Mouse (Mus musculus) heart, embryonic 15.5 days (tissue): ENCODE measurements around the gene Slc2a13. TPM values are rescaled to one million over a fixed set of nuclear protein-coding genes. Genes with fewer than 3 reads are reported as not detected.

Experiments used
- ATAC-seq: fragments of 200-750 bp; cut with Nextera tagmentation; replicated peaks from 2 replicates; pipeline ENCODE4 v1.8.0; 2017; ENCODE audit warnings: low read depth, moderate TSS enrichment; ENCODE audit not compliant: insufficient number of reproducible peaks, insufficient read depth, low FRiP score
- H3K27ac ChIP-seq: fragments of 300-500 bp; sonication (generic); 2 replicates; pipeline ENCODE4 v1.5.1; 2015; ENCODE audit warnings: mild to moderate bottlenecking, inconsistent platforms
- H3K27me3 ChIP-seq: fragments of 300-500 bp; sonication (generic); 2 replicates; pipeline ENCODE4 v1.6.1; 2015; ENCODE audit warnings: inconsistent platforms
- H3K36me3 ChIP-seq: fragments of 300-500 bp; sonication (generic); 2 replicates; pipeline ENCODE4 v1.6.1; 2015; ENCODE audit warnings: mild to moderate bottlenecking, inconsistent platforms
- H3K4me1 ChIP-seq: fragments of 300-500 bp; sonication (generic); replicated peaks from 2 replicates; pipeline ENCODE4 v1.6.1; 2015; ENCODE audit warnings: inconsistent platforms
- H3K4me2 ChIP-seq: fragments of 300-500 bp; sonication (generic); 2 replicates; pipeline ENCODE4 v1.6.1; 2015; ENCODE audit warnings: inconsistent platforms, mild to moderate bottlenecking, moderate library complexity
- H3K4me3 ChIP-seq: fragments of 300-500 bp; sonication (generic); 2 replicates; pipeline ENCODE4 v1.5.1; 2015; ENCODE audit warnings: mild to moderate bottlenecking, inconsistent platforms
- H3K9ac ChIP-seq: fragments of 300-500 bp; sonication (generic); 2 replicates; pipeline ENCODE4 v1.6.1; 2015; ENCODE audit warnings: mild to moderate bottlenecking, inconsistent platforms
- H3K9me3 ChIP-seq: fragments of 300-500 bp; sonication (generic); replicated peaks from 2 replicates; pipeline ENCODE4 v1.6.1; 2016; ENCODE audit warnings: inconsistent platforms
- WGBS: fragments of 180-500 bp; shearing (Covaris S2); methylation state at CpG from one replicate; pipeline ENCODE4 v1.1.7; 2015; ENCODE audit warnings: mixed read lengths; 5-methylcytosine and 5-hydroxymethylcytosine counted together
- polyA plus RNA-seq: library from polyadenylated mRNA; unstranded; fragments of >200 nt; fragmentation: Nextera tagmentation; extraction: Ambion mirVana; gene quantifications from 2 replicates; pipeline ENCODE4 v1.2.1, GENCODE M21; 2015

Gene Slc2a13
- polyA plus RNA-seq, 1 experiment from 2014 or later: 1.0 TPM

GRCm38 (mm10) chr15:91373203-91373584, 199.9 kb downstream of the Slc2a13 start:
- Histone ChIP-seq H3K9me3 (no peaks in the 10 kb centered on the region), H3K27me3 (no peaks in the 10 kb centered on the region), H3K36me3 (no peaks in the 10 kb centered on the region), H3K9ac (no peak overlapping the region), H3K27ac (no peak overlapping the region), H3K4me3 (no peak overlapping the region), H3K4me1 (peaks cover 8% of the 10 kb centered on the region), H3K4me2 (no peak overlapping the region)
- 57% methylated on average over 7 of the region's 7 CpGs for WGBS
- ATAC-seq: no peak

GRCm38 (mm10) chr15:91372464-91373202, 200.4 kb downstream of the Slc2a13 start:
- ATAC-seq: no peak
- 77% methylated on average over 9 of the region's 9 CpGs for WGBS
- H3K4me2 ChIP-seq: no peak overlapping the region

GRCm38 (mm10) chr15:91371859-91372394, 201.1 kb downstream of the Slc2a13 start:
- Histone ChIP-seq H3K4me1 (peaks cover 8% of the 10 kb centered on the region), H3K9me3 (no peaks in the 10 kb centered on the region), H3K9ac (no peak overlapping the region), H3K27ac (no peak overlapping the region; the same call in 1 of the 2 replicates), H3K27me3 (no peaks in the 10 kb centered on the region), H3K4me2 (no peak overlapping the region), H3K36me3 (no peaks in the 10 kb centered on the region), H3K4me3 (no peak overlapping the region)
- no peak; the same call in 1 of the 2 replicates for ATAC-seq
- 73% methylated on average over 7 of the region's 7 CpGs for WGBS

More at GRCm38 (mm10) chr15:91372464-91373202, 200.4 kb downstream of the Slc2a13 start:
- Histone ChIP-seq H3K9me3 (no peaks in the 10 kb centered on the region), H3K4me3 (no peak overlapping the region), H3K9ac (no peak overlapping the region), H3K4me1 (peaks cover 8% of the 10 kb centered on the region), H3K27me3 (no peaks in the 10 kb centered on the region), H3K27ac (no peak overlapping the region; the same call in 1 of the 2 replicates), H3K36me3 (no peaks in the 10 kb centered on the region)

- H3K4me1 ChIP-seq: peaks cover 8% of the 10 kb centered on the region
- H3K36me3 ChIP-seq: no peaks in the 10 kb centered on the region
- H3K27ac ChIP-seq: no peak overlapping the region
- no peak overlapping the region for H3K9ac ChIP-seq
- WGBS: 56% methylated on average over 11 of the region's 11 CpGs
- no peak for ATAC-seq
- H3K27me3 ChIP-seq: no peaks in the 10 kb centered on the region
- no peak overlapping the region for H3K4me3 ChIP-seq
- no peaks in the 10 kb centered on the region for H3K9me3 ChIP-seq
- no peak overlapping the region for H3K4me2 ChIP-seq
Observed at GRCm38 (mm10) chr15:91369736-91370449, 203.2 kb downstream of the Slc2a13 start.

- Histone ChIP-seq H3K27me3 (no peaks in the 10 kb centered on the region), H3K27ac (no peak overlapping the region), H3K4me3 (no peak overlapping the region), H3K4me2 (no peak overlapping the region), H3K9ac (no peak overlapping the region), H3K9me3 (no peaks in the 10 kb centered on the region), H3K36me3 (no peaks in the 10 kb centered on the region), H3K4me1 (no peaks in the 10 kb centered on the region)
- no peak for ATAC-seq
- 67% methylated on average over 2 of the region's 2 CpGs for WGBS
Observed at GRCm38 (mm10) chr15:91360495-91360894, 212.6 kb downstream of the Slc2a13 start.

- H3K27me3 ChIP-seq: no peaks in the 10 kb centered on the region
- no peak overlapping the region for H3K4me2 ChIP-seq
- no peak overlapping the region for H3K27ac ChIP-seq
- no peak for ATAC-seq
- H3K36me3 ChIP-seq: no peaks in the 10 kb centered on the region
- H3K4me3 ChIP-seq: no peak overlapping the region
- 67% methylated on average over 7 of the region's 7 CpGs for WGBS
- H3K9me3 ChIP-seq: no peaks in the 10 kb centered on the region
- H3K4me1 ChIP-seq: no peaks in the 10 kb centered on the region
- no peak overlapping the region for H3K9ac ChIP-seq
Observed at GRCm38 (mm10) chr15:91351006-91351405, 222.1 kb downstream of the Slc2a13 start.

- Histone ChIP-seq H3K27ac (no peak overlapping the region), H3K4me3 (no peak overlapping the region), H3K27me3 (no peaks in the 10 kb centered on the region), H3K9ac (no peak overlapping the region), H3K4me2 (no peak overlapping the region), H3K9me3 (no peaks in the 10 kb centered on the region), H3K4me1 (no peaks in the 10 kb centered on the region), H3K36me3 (no peaks in the 10 kb centered on the region)
- WGBS: 76% methylated on average over 1 of the region's 1 CpGs
- no peak for ATAC-seq
Observed at GRCm38 (mm10) chr15:91338350-91338749, 234.7 kb downstream of the Slc2a13 start.

GRCm38 (mm10) chr15:91334416-91334900, 238.6 kb downstream of the Slc2a13 start:
- no peak for ATAC-seq
- no peak overlapping the region for H3K27ac ChIP-seq
- H3K9ac ChIP-seq: no peak overlapping the region
- H3K36me3 ChIP-seq: no peaks in the 10 kb centered on the region
- H3K4me1 ChIP-seq: no peaks in the 10 kb centered on the region
- 77% methylated on average over 6 of the region's 6 CpGs for WGBS
- no peak overlapping the region for H3K4me3 ChIP-seq
- no peaks in the 10 kb centered on the region for H3K27me3 ChIP-seq
- no peaks in the 10 kb centered on the region for H3K9me3 ChIP-seq
- H3K4me2 ChIP-seq: no peak overlapping the region

- Histone ChIP-seq H3K4me3 (no peak overlapping the region), H3K9ac (no peak overlapping the region), H3K36me3 (no peaks in the 10 kb centered on the region), H3K4me2 (no peak overlapping the region), H3K27me3 (no peaks in the 10 kb centered on the region), H3K4me1 (no peaks in the 10 kb centered on the region), H3K27ac (no peak overlapping the region), H3K9me3 (no peaks in the 10 kb centered on the region)
- ATAC-seq: no peak
- WGBS: 59% methylated on average over 3 of the region's 3 CpGs
Observed at GRCm38 (mm10) chr15:91327748-91328147, 245.3 kb downstream of the Slc2a13 start.

GRCm38 (mm10) chr15:91327023-91327422, 246.0 kb downstream of the Slc2a13 start:
- no peak overlapping the region for H3K4me2 ChIP-seq
- no peak overlapping the region for H3K27ac ChIP-seq
- WGBS: 75% methylated on average over 4 of the region's 4 CpGs
- no peak overlapping the region for H3K4me3 ChIP-seq
- no peak overlapping the region for H3K9ac ChIP-seq
- ATAC-seq: no peak
- no peaks in the 10 kb centered on the region for H3K9me3 ChIP-seq
- no peaks in the 10 kb centered on the region for H3K36me3 ChIP-seq
- no peaks in the 10 kb centered on the region for H3K27me3 ChIP-seq
- H3K4me1 ChIP-seq: no peaks in the 10 kb centered on the region

- Histone ChIP-seq H3K36me3 (no peaks in the 10 kb centered on the region), H3K4me2 (no peak overlapping the region), H3K9ac (no peak overlapping the region), H3K27ac (no peak overlapping the region), H3K4me3 (no peak overlapping the region), H3K4me1 (no peaks in the 10 kb centered on the region), H3K27me3 (no peaks in the 10 kb centered on the region), H3K9me3 (no peaks in the 10 kb centered on the region)
- no peak for ATAC-seq
- WGBS: 49% methylated on average over 3 of the region's 3 CpGs
Observed at GRCm38 (mm10) chr15:91319376-91319775, 253.7 kb downstream of the Slc2a13 start.
